In genomic region chr9:55391909-55392658, GRCm38 (mm10) we compare ENCODE assay signal across 9 mouse cellular contexts.
A peak's percentile ranks its signal among the peaks of the same experiment; 100 is the strongest.
DNase-seq lines count a peak whose midpoint lies in the region; ATAC-seq and TF ChIP-seq lines count a peak whose summit lies in the region.
"Had no signal": no experiment of that assay in that cellular context is flagged by ENCODE, and none has a peak within 500 bp of the region (broad histone marks: within the 10 kb centered on the region; RNA-seq: fewer than 3 reads in every experiment).

No protein-coding gene starts in this region.

- no peaks in the 10 kb centered on the region for H3K36me3 ChIP-seq in midbrain, embryonic 11.5 days (ENCODE audit: control insufficient read depth, insufficient read depth, low read length)
- no peaks in the 10 kb centered on the region for H3K36me3 ChIP-seq in small intestine, adult 2 months (ENCODE audit: control insufficient read depth, insufficient read depth, low read length)
- H3K36me3 ChIP-seq: stomach, embryonic 15.5 days had no signal

- no peaks in the 10 kb centered on the region for H3K9me3 ChIP-seq in midbrain, embryonic 11.5 days (ENCODE audit: control insufficient read depth, low read length)
- H3K9me3 ChIP-seq: stomach, embryonic 15.5 days had no signal

- peak; percentile 80 for DNase-seq in adipocyte (ENCODE audit: low spot score)
- DNase-seq in cerebellum, adult 9-11 months = peak; percentile 98
- peak; percentile 54 to 76 for DNase-seq in frontal cortex, postnatal 10 days (ENCODE audit: low spot score in 2 of 2)
- DNase-seq in hindlimb bud, embryonic 11.5 days (ENCODE audit: extremely low spot score, low read depth, low spot score) = peak; percentile 57
- DNase-seq in left cerebral cortex, adult 8-10 months (ENCODE audit: low spot score in 2 of 2) = peak; percentile 55 to 86
- peak; percentile 98 for DNase-seq in midbrain, embryonic 11.5 days (ENCODE audit: low spot score, missing footprints)

- no peak overlapping the region for H3K9ac ChIP-seq in midbrain, embryonic 11.5 days (ENCODE audit: low read length)
- H3K9ac ChIP-seq: stomach, embryonic 15.5 days had no signal

- H3K4me2 ChIP-seq in midbrain, embryonic 11.5 days = no peak overlapping the region
- H3K4me2 ChIP-seq: stomach, embryonic 15.5 days had no signal

- peak; percentile 91; the same call in 1 of the 2 replicates for TF ChIP-seq CTCF in small intestine, adult 2 months (IDR thresholded peaks at IDR 0.05; ENCODE audit: extremely low read depth, insufficient read length, insufficient replicate concordance, low read depth, low read length)

- TF ChIP-seq POLR2A in small intestine, adult 2 months (IDR thresholded peaks at IDR 0.05; ENCODE audit: low read depth, low read length) = no peak

- 31% methylated on average over 17 of the region's 17 CpGs for WGBS in midbrain, embryonic 11.5 days
- 35% methylated on average over 17 of the region's 17 CpGs for WGBS in small intestine, adult 2 months

- no peak overlapping the region for H3K4me3 ChIP-seq in midbrain, embryonic 11.5 days (ENCODE audit: low read depth, low read length)
- no peak overlapping the region for H3K4me3 ChIP-seq in small intestine, adult 2 months (ENCODE audit: low read depth, low read length)
- H3K4me3 ChIP-seq: stomach, embryonic 15.5 days had no signal

- peak; percentile 68 for ATAC-seq in midbrain, embryonic 11.5 days (ENCODE audit: low FRiP score)
- no peak for ATAC-seq in inflammation-experienced regulatory T-cells, adult 6 months

- no peaks in the 10 kb centered on the region for H3K27me3 ChIP-seq in midbrain, embryonic 11.5 days (ENCODE audit: control insufficient read depth, insufficient read depth, low read length)
- no peaks in the 10 kb centered on the region for H3K27me3 ChIP-seq in small intestine, adult 2 months (ENCODE audit: control insufficient read depth, insufficient read depth, low read length)
- H3K27me3 ChIP-seq: stomach, embryonic 15.5 days had no signal

- H3K27ac ChIP-seq in midbrain, embryonic 11.5 days (ENCODE audit: low read depth, low read length) = no peak overlapping the region
- H3K27ac ChIP-seq in small intestine, adult 2 months (ENCODE audit: insufficient read depth, low read depth, low read length) = no peak overlapping the region
- H3K27ac ChIP-seq: stomach, embryonic 15.5 days had no signal

- H3K4me1 ChIP-seq in midbrain, embryonic 11.5 days (ENCODE audit: control insufficient read depth, insufficient read depth, low read length) = peaks cover 2% of the 10 kb centered on the region; the same call in 1 of the 2 replicates
- H3K4me1 ChIP-seq in small intestine, adult 2 months (ENCODE audit: control insufficient read depth, insufficient read depth, insufficient read length, low read length) = peaks cover 3% of the 10 kb centered on the region; the same call in 1 of the 2 replicates
- H3K4me1 ChIP-seq: stomach, embryonic 15.5 days had no signal
